Mouse (Mus musculus): ENCODE results near the gene Psmf1.

- TF ChIP-seq CTCF (IDR thresholded peaks at IDR 0.05; ENCODE audit: insufficient read depth, low read length): no peak
- no peak for TF ChIP-seq POLR2A (IDR thresholded peaks at IDR 0.05; ENCODE audit: borderline replicate concordance, extremely low read depth, low read depth, low read length)
Measured at GRCm38 (mm10) chr2:151670968-151671329, 73.0 kb downstream of the Psmf1 start.

Data from lung, adult 2 months (tissue).